Mouse (Mus musculus): ENCODE measurements around the gene Flrt1. TPM values are rescaled to one million over a fixed set of nuclear protein-coding genes. Genes with fewer than 3 reads are reported as not detected.
"Not testable (repeated sequence)": the region's sequence is repeated elsewhere in the genome, so short reads cannot be mapped to it uniquely, and the experiment has no call there.

The Flrt1 gene
- polyA plus RNA-seq, 1 experiment from 2014 or later = 6.0 TPM

DNA sequence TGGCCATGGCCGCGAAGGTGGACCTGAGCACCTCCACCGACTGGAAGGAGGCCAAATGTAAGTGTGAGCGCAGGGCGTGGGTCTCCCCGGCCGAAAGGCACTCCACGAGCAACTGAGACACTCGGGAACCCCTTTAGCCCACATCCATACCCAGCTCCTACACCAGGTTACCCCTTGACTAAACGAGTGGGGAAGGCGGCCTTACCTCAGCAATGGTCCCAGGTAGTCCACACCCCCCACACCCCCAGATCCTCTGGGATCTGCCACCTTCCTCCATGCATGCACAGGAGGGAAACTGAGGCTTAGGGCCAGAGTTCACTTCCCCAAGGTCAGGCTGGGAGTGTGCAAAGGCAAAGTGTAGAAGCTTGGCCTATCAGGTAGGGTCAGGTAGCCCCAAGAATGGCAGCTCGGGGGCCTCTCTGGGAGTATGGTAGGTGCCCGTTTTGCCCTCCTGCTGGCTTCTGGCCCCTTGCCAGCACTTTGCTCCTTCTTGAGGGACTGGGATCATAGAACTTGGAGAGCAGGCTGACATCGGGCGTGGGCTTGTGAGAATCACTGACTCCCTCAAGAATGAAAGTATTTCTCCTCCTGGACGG lies 48.3 kb downstream of the Flrt1 start:
- H3K27me3 ChIP-seq (ENCODE audit: low read depth, poor library complexity, severe bottlenecking) = peaks cover 64% of the 10 kb centered on the region
- H3K4me3 ChIP-seq = peak overlapping the region; percentile 78
- no peak for DNase-seq (ENCODE audit: low spot score)
- peak overlapping the region; percentile 79 for H3K27ac ChIP-seq (replicated peaks)
- H3K4me1 ChIP-seq = peaks cover 33% of the 10 kb centered on the region
- WGBS = 4% methylated on average over 16 of the region's 16 CpGs
- no peaks in the 10 kb centered on the region for H3K36me3 ChIP-seq
- H3K9me3 ChIP-seq (replicated peaks) = no peaks in the 10 kb centered on the region

GRCm38 (mm10) chr19:7056248-7057087 lies 49.1 kb downstream of the Flrt1 start, which contains the start of gene Macrod1:
Gene Macrod1, plus strand, starts transcription at chr19:7056810.
- peak within 1 kb of the TSS; percentile 78 for H3K4me3 ChIP-seq
- H3K27me3 ChIP-seq (ENCODE audit: low read depth, poor library complexity, severe bottlenecking) = peaks cover 61% of the 10 kb centered on the region
- 1% methylated on average over 72 of the region's 72 CpGs for WGBS
- peaks cover 33% of the 10 kb centered on the region for H3K4me1 ChIP-seq
- DNase-seq (ENCODE audit: low spot score) = peak; percentile 79
- peak within 1 kb of the TSS; percentile 79 for H3K27ac ChIP-seq (replicated peaks)
- H3K9me3 ChIP-seq (replicated peaks) = no peaks in the 10 kb centered on the region
- no peaks in the 10 kb centered on the region for H3K36me3 ChIP-seq

GRCm38 (mm10) chr19:7055173-7055572 lies 50.4 kb downstream of the Flrt1 start:
- peaks cover 48% of the 10 kb centered on the region for H3K27me3 ChIP-seq (ENCODE audit: low read depth, poor library complexity, severe bottlenecking)
- H3K36me3 ChIP-seq = no peaks in the 10 kb centered on the region
- no peaks in the 10 kb centered on the region for H3K9me3 ChIP-seq (replicated peaks)
- no peak for DNase-seq (ENCODE audit: low spot score)
- H3K4me3 ChIP-seq = no peak overlapping the region
- H3K27ac ChIP-seq (replicated peaks) = no peak overlapping the region
- WGBS = 45% methylated on average over 3 of the region's 3 CpGs
- peaks cover 33% of the 10 kb centered on the region for H3K4me1 ChIP-seq

GRCm38 (mm10) chr19:7054772-7055171 lies 50.8 kb downstream of the Flrt1 start:
- Histone ChIP-seq H3K4me1 (peaks cover 31% of the 10 kb centered on the region), H3K36me3 (no peaks in the 10 kb centered on the region), H3K27me3 (ENCODE audit: low read depth, poor library complexity, severe bottlenecking) (peaks cover 44% of the 10 kb centered on the region), H3K4me3 (no peak overlapping the region), H3K9me3 (replicated peaks) (no peaks in the 10 kb centered on the region), H3K27ac (replicated peaks) (no peak overlapping the region)
- WGBS = 73% methylated on average over 10 of the region's 10 CpGs
- DNase-seq (ENCODE audit: low spot score) = no peak

DNA sequence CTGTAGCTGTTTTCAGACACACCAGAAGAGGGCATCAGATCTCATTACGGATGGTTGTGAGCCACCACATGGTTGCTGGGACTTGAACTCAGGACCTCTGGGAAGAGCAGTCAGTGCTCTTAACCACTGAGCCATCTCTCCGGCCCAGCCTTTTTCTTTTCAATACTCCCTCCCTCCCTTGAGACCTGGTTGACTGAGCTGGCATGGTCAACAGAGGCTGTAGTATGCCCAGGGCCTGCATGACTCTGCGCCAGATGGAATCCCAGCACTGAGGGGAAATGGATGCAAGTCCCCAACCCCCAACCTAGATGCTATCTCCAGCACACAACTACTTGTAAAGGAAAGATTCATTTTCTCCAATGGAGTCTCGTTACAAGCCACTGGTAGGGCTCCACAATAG lies 52.1 kb downstream of the Flrt1 start:
- not testable (repeated sequence) for H3K27ac ChIP-seq (replicated peaks); H3K9me3 ChIP-seq (replicated peaks); H3K36me3 ChIP-seq; H3K4me3 ChIP-seq; DNase-seq (ENCODE audit: low spot score)
- peaks cover 25% of the 10 kb centered on the region for H3K4me1 ChIP-seq
- peaks cover 30% of the 10 kb centered on the region for H3K27me3 ChIP-seq (ENCODE audit: low read depth, poor library complexity, severe bottlenecking)
- 83% methylated on average over 4 of the region's 4 CpGs for WGBS

DNA sequence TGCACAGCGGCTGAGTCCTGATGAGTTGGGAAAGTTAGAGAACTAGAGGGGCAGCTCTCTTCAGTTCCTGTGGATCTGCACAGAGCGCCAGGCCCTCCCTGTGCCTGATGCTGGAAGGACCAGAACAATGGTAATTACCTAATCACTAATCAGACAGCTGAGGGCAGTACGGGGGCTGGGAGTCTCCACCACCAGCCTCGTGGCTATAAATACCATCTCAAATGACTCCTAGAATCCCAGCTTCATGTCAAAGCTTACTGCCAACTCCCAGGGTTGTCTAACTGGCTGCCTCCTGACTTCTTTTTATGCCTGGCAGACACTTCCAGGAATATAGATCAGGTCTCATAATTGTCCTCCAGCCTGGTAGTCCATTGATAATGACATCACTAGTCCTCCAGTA lies 60.8 kb downstream of the Flrt1 start:
- H3K36me3 ChIP-seq = no peaks in the 10 kb centered on the region
- no peaks in the 10 kb centered on the region for H3K9me3 ChIP-seq (replicated peaks)
- peaks cover 8% of the 10 kb centered on the region for H3K4me1 ChIP-seq
- H3K4me3 ChIP-seq = no peak overlapping the region
- H3K27me3 ChIP-seq (ENCODE audit: low read depth, poor library complexity, severe bottlenecking) = no peaks in the 10 kb centered on the region
- no peak for DNase-seq (ENCODE audit: low spot score)
- no peak overlapping the region for H3K27ac ChIP-seq (replicated peaks)
- 64% methylated on average over 4 of the region's 4 CpGs for WGBS

DNA sequence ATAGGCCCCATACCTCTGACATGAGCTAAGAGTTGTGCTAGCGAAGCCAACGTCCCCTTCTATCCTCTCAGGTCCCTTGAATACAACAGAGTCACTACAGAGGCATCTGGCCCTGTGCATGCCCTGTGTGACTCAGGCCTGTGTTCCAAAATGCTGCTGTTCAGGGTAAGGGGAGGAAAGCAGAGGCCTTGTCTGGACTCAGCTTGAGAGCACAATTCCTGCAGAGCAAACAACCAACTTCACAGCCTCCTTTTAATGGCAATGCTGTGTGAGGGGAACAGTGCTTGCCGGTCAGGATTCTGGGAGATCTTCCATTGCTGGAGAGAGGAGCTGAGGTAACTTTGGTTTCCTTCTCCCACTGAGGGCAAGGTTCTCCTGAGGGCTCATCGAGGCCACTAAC lies 61.2 kb downstream of the Flrt1 start:
- no peak overlapping the region for H3K27ac ChIP-seq (replicated peaks)
- no peak for DNase-seq (ENCODE audit: low spot score)
- no peaks in the 10 kb centered on the region for H3K36me3 ChIP-seq
- no peak overlapping the region for H3K4me3 ChIP-seq
- peaks cover 12% of the 10 kb centered on the region for H3K4me1 ChIP-seq
- no peaks in the 10 kb centered on the region for H3K9me3 ChIP-seq (replicated peaks)
- H3K27me3 ChIP-seq (ENCODE audit: low read depth, poor library complexity, severe bottlenecking) = no peaks in the 10 kb centered on the region
- 77% methylated on average over 4 of the region's 4 CpGs for WGBS

Other genes with a start within 250 kb of the Flrt1 start
- 0.33 and 0.57 TPM in 2 replicates for gene Ccdc88b, start 247.5 kb downstream of the Flrt1 start, polyA plus RNA-seq (2016; fragmentation: Nextera tagmentation; extraction: Ambion mirVana)
- gene Trmt112, start 196.0 kb downstream of the Flrt1 start, polyA plus RNA-seq (2016; fragmentation: Nextera tagmentation; extraction: Ambion mirVana) = 150 and 156 TPM in 2 replicates
- 169 and 180 TPM in 2 replicates for gene Prdx5, start 195.6 kb downstream of the Flrt1 start, polyA plus RNA-seq (2016; fragmentation: Nextera tagmentation; extraction: Ambion mirVana)
- 8.9 and 9.5 TPM in 2 replicates for gene Esrra, start 183.9 kb downstream of the Flrt1 start, polyA plus RNA-seq (2016; fragmentation: Nextera tagmentation; extraction: Ambion mirVana)
- gene Catsperz, start 180.3 kb downstream of the Flrt1 start, polyA plus RNA-seq (2016; fragmentation: Nextera tagmentation; extraction: Ambion mirVana) = 0.35 and 0.43 TPM in 2 replicates
- 0.11 TPM in 1 of 2 replicates, not detected in the other for gene Kcnk4, start 171.2 kb downstream of the Flrt1 start, polyA plus RNA-seq (2016; fragmentation: Nextera tagmentation; extraction: Ambion mirVana)
- gene Bad, start 163.9 kb downstream of the Flrt1 start, polyA plus RNA-seq (2016; fragmentation: Nextera tagmentation; extraction: Ambion mirVana) = 66.6 and 69.8 TPM in 2 replicates
- gene Gpr137, start 163.2 kb downstream of the Flrt1 start, polyA plus RNA-seq (2016; fragmentation: Nextera tagmentation; extraction: Ambion mirVana) = 29.5 and 33.9 TPM in 2 replicates
- gene Ppp1r14b, start 130.8 kb downstream of the Flrt1 start, polyA plus RNA-seq (2016; fragmentation: Nextera tagmentation; extraction: Ambion mirVana) = 90.8 and 116 TPM in 2 replicates
- 22.4 and 23.7 TPM in 2 replicates for gene Plcb3, start 129.3 kb downstream of the Flrt1 start, polyA plus RNA-seq (2016; fragmentation: Nextera tagmentation; extraction: Ambion mirVana)
- gene Fkbp2, start 125.2 kb downstream of the Flrt1 start, polyA plus RNA-seq (2016; fragmentation: Nextera tagmentation; extraction: Ambion mirVana) = 115 and 127 TPM in 2 replicates
- gene Vegfb, start 118.1 kb downstream of the Flrt1 start, polyA plus RNA-seq (2016; fragmentation: Nextera tagmentation; extraction: Ambion mirVana) = 35.2 and 40.8 TPM in 2 replicates
- 20.8 and 23.1 TPM in 2 replicates for gene Dnajc4, start 113.2 kb downstream of the Flrt1 start, polyA plus RNA-seq (2016; fragmentation: Nextera tagmentation; extraction: Ambion mirVana)
- gene Nudt22, start 109.6 kb downstream of the Flrt1 start, polyA plus RNA-seq (2016; fragmentation: Nextera tagmentation; extraction: Ambion mirVana) = 19.1 and 20.3 TPM in 2 replicates
- gene Trpt1, start 109.6 kb downstream of the Flrt1 start, polyA plus RNA-seq (2016; fragmentation: Nextera tagmentation; extraction: Ambion mirVana) = 9.5 and 11.3 TPM in 2 replicates
- gene Fermt3, start 86.3 kb downstream of the Flrt1 start, polyA plus RNA-seq (2016; fragmentation: Nextera tagmentation; extraction: Ambion mirVana) = 8.5 and 10.3 TPM in 2 replicates
- 427 and 470 TPM in 2 replicates for gene Stip1, start 65.8 kb downstream of the Flrt1 start, polyA plus RNA-seq (2016; fragmentation: Nextera tagmentation; extraction: Ambion mirVana)
- gene Macrod1, start 48.9 kb downstream of the Flrt1 start, polyA plus RNA-seq (2016; fragmentation: Nextera tagmentation; extraction: Ambion mirVana) = 2.2 and 2.9 TPM in 2 replicates
- gene Otub1, start 100.6 kb upstream of the Flrt1 start, polyA plus RNA-seq (2016; fragmentation: Nextera tagmentation; extraction: Ambion mirVana) = 274 and 293 TPM in 2 replicates
- 895 and 900 TPM in 2 replicates for gene Cox8a, start 111.9 kb upstream of the Flrt1 start, polyA plus RNA-seq (2016; fragmentation: Nextera tagmentation; extraction: Ambion mirVana)
- 105 and 107 TPM in 2 replicates for gene Naa40, start 135.5 kb upstream of the Flrt1 start, polyA plus RNA-seq (2016; fragmentation: Nextera tagmentation; extraction: Ambion mirVana)
- 62.2 and 73.1 TPM in 2 replicates for gene Rcor2, start 161.6 kb upstream of the Flrt1 start, polyA plus RNA-seq (2016; fragmentation: Nextera tagmentation; extraction: Ambion mirVana)
- 45.5 and 46.0 TPM in 2 replicates for gene Mark2, start 236.1 kb upstream of the Flrt1 start, polyA plus RNA-seq (2016; fragmentation: Nextera tagmentation; extraction: Ambion mirVana)

Measured in midbrain, embryonic 10.5 days (tissue).